Mouse (Mus musculus): Measurements from ENCODE around the gene Lingo2.
"Not testable (repeated sequence)": the region's sequence is repeated elsewhere in the genome, so short reads cannot be mapped to it uniquely, and the experiment has no call there.

Gene Lingo2

GRCm38 (mm10) chr4:35820701-35821100 is 1130.8 kb downstream of the Lingo2 start:
- DNase-seq: no peak

- no peak for DNase-seq
Observed at GRCm38 (mm10) chr4:35814698-35815097, 1136.8 kb downstream of the Lingo2 start.

DNA sequence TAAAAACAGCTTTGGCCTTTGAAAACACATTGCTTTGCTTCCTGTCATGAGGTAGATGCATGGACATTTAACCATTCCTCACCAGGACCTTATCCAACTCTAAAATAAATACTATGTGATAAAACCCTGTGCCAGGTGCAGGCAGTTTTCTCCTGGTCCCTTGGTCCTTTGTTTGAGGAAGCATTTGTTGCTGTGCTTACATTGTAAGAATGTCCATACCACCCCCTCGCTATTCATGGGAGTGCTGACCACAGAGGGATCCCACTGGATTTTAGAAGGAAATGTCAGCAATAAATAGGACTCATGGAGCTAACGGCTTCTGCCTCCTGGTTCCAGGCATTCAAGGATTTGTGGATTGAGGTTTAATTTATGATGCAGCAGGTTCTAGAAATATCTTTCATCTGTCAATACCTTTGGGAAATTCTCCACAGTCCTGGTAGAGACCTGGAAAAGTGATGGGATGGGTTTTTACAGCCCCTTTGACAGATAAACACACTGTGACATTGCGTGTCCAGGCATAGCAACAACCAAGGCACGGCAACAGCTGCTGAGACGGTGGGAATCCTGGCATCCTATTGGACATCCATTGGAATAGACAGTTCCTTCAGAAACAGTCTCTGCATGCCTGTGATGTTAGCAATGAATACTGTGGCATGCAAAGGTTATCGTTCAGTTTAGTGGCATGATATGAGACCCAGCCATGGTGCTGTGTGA is 1143.9 kb downstream of the Lingo2 start:
- DNase-seq: no peak

- DNase-seq: no peak
Observed at GRCm38 (mm10) chr4:35806881-35807464, 1144.6 kb downstream of the Lingo2 start.

DNA sequence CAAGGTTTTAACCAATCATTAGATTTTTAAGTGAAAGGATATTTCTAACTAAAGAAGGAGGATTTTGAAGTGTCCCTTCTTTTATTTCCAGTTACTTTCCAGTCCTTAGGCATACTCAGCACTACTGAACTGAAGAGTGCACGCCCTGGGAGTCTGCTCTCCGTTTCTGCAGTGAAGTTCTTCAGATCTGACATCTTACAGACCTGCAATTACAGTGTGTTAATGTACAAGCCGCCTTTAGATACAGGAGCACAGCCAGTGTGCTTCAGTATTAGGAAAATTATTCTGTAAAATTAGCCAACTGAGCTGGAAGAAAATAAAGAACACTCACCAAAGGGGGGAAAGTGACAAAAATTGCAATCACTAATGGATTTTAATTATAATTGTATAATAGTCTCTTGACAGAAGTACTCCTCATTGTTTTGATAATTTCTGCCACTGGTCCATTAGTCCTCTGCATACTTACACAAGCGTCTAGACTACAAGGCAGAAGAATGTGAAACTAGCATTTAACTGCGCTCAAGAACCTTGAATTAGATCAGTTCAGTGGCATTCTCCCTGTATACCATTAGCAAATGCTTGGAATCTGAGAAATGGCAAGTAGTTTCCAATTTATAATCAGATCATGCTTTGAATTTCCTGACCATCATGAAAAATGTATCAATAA is 1167.2 kb downstream of the Lingo2 start:
- no peak for DNase-seq

DNA sequence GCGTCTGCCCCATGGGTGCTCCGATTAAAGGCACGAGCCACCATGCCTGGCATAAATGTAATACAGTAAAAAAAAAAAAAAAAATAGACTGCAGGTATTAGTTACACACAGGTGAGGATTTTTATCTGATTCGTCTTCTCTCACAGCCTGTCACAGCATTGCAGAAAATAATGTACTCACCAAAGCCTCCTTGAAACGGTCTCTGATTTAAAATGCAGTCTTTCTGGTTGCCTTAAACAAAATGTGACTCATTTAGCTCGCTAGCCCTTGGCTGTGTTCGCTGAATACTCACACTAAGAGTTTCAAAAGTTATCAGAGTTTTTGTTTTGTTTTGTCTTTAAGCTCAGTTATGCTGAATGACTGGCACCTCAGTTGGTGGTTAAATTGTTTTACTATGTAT is 1180.7 kb downstream of the Lingo2 start:
- no peak for DNase-seq

- no peak for DNase-seq
Observed at GRCm38 (mm10) chr4:35766905-35767304, 1184.6 kb downstream of the Lingo2 start.

GRCm38 (mm10) chr4:35761181-35761580 is 1190.4 kb downstream of the Lingo2 start:
- DNase-seq: no peak

DNA sequence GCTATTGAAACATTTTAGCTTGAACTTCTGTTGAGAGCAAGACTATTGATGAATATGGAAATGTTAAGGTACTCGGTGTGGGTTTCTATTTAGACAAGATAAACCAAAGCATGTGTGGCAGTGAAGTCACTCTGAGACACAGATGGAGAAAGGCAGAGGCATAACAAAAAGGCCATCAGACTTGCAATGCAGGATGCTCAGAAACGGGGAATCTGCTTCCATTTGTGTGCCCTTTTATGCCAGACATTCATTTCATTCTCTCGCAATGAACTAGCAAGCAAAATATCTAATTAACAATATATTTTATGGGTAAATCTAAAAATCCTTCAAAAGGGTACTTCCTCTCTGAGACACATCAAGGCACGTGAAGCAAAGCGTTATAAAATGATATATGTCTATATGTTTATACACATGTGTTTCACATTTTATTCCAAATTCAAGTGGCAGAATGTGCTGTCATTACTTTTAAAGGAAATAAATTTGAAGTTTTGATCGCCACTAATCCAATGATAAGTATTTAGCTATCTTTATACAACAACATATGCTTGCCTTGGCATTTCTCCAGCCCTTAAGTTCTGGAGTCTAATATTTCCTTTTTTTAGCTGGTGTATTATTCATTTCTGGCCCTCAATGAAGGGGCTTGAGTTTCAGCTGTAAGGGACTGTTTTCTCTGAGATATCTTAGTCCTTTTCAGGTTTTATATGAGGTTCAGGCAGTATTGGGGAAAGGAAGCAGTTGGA is 1199.3 kb downstream of the Lingo2 start:
- no peak for DNase-seq

DNA sequence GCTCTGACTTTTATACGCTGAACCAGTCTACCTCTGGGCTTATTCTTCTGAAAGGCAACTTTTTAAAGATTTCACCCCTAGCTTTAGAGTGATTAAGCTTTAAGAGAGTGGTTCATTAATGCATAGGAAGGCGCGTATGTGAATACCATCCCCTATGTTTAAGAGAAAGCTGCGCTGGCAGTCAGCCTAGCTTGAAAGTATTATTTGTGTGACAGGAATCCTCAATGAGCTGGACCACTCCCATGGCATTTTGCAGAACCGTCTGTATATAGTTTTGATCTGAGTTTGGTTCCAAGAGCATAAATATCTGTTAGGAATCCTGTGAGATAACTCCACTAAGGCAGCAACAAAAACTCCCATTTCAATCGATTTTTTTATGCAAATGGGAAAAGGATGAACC is 1204.9 kb downstream of the Lingo2 start:
- no peak for DNase-seq

GRCm38 (mm10) chr4:35724774-35725173 is 1226.8 kb downstream of the Lingo2 start:
- DNase-seq: no peak

DNA sequence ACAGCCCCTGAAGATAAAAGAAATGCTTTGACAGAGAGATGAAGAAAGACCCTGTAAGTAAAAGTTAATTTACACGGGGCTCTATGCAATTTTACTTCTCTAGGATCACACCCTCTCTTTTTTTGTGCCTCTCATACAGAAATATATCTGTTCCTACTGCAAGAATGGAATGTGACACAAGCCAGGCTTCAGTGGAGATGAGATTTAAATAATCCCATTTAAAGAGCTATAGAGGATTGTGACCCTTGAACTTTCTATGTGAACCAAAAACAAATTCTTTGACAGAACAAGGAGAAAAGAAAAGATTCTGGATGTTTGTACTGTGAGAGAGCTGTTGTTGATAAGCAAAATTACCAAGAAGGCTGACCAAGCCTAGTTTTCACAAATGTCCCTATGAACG is 1247.4 kb downstream of the Lingo2 start:
- DNase-seq: no peak

- no peak for DNase-seq
Observed at GRCm38 (mm10) chr4:35702661-35703060, 1248.9 kb downstream of the Lingo2 start.

- no peak for DNase-seq
Observed at GRCm38 (mm10) chr4:35695137-35695522, 1256.4 kb downstream of the Lingo2 start.

GRCm38 (mm10) chr4:35694360-35695136 is 1257.0 kb downstream of the Lingo2 start:
- DNase-seq: no peak

DNA sequence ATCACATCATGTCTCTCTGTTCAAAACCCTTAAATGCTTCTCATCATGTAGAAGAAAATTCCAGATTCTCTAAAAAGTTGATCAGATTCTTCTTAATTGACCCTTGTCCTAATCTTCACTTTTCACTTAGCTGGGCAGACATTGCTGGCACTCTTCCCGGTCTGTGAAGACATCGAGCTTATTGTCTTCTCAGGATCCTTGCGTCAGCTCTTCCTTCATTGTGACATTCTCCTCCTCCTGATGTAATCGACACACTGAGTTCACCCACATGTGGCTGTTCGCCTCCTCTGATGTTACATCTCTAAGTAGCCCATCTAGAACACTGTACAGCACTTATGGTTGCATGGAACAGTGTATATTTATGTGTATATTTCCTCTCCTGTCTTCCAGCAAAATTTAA is 1261.0 kb downstream of the Lingo2 start:
- no peak for DNase-seq

GRCm38 (mm10) chr4:35688498-35689240 is 1262.9 kb downstream of the Lingo2 start:
- DNase-seq: not testable (repeated sequence)

All from heart, adult 11 months (tissue).